Mouse (Mus musculus): ENCODE measurements around the gene Atg16l1. TPM values are rescaled to one million over a fixed set of nuclear protein-coding genes. Genes with fewer than 3 reads are reported as not detected.

Gene Atg16l1
- total and polyA plus RNA-seq, 2 experiments from 2014 or later = 54.2 to 72.9 TPM

GRCm38 (mm10) chr1:87734153-87734552 lies 21.5 kb upstream of the Atg16l1 start:
- no peak for TF ChIP-seq CTCF (IDR thresholded peaks at IDR 0.05; ENCODE audit: low read depth)
- no peak for ATAC-seq
- WGBS = 82% methylated on average over 3 of the region's 3 CpGs

GRCm38 (mm10) chr1:87740584-87741290 lies 14.9 kb upstream of the Atg16l1 start:
- no peak overlapping the region for H3K9ac ChIP-seq (replicated peaks; ENCODE audit: low read length)

More at GRCm38 (mm10) chr1:87734153-87734552, 21.5 kb upstream of the Atg16l1 start:
- Histone ChIP-seq H3K4me1 (ENCODE audit: insufficient read depth, low read length) (no peaks in the 10 kb centered on the region), H3K4me2 (ENCODE audit: low read depth, low read length) (no peak overlapping the region), H3K4me3 (ENCODE audit: low read length) (no peak overlapping the region), H3K36me3 (ENCODE audit: insufficient read depth, low read length) (no peaks in the 10 kb centered on the region), H3K9ac (replicated peaks; ENCODE audit: low read length) (no peak overlapping the region), H3K27ac (no peak overlapping the region), H3K27me3 (ENCODE audit: insufficient read depth, low read length) (no peaks in the 10 kb centered on the region), H3K9me3 (ENCODE audit: low read length) (no peaks in the 10 kb centered on the region)
- DNase-seq (ENCODE audit: low spot score) = no peak

GRCm38 (mm10) chr1:87749360-87749973 lies 6.2 kb upstream of the Atg16l1 start:
- DNase-seq (ENCODE audit: low spot score) = no peak
- H3K4me2 ChIP-seq (ENCODE audit: low read depth, low read length) = no peak overlapping the region
- ATAC-seq = no peak
- no peaks in the 10 kb centered on the region for H3K9me3 ChIP-seq (ENCODE audit: low read length)
- H3K36me3 ChIP-seq (ENCODE audit: insufficient read depth, low read length) = no peaks in the 10 kb centered on the region
- H3K27me3 ChIP-seq (ENCODE audit: insufficient read depth, low read length) = 0 out of 2 replicates have a peak, but pooled peaks cover 5% of the 10 kb centered on the region
- H3K27ac ChIP-seq = no peak overlapping the region
- no peak overlapping the region for H3K9ac ChIP-seq (replicated peaks; ENCODE audit: low read length)
- no peak overlapping the region for H3K4me3 ChIP-seq (ENCODE audit: low read length)
- TF ChIP-seq CTCF (IDR thresholded peaks at IDR 0.05; ENCODE audit: low read depth) = no peak
- no peaks in the 10 kb centered on the region for H3K4me1 ChIP-seq (ENCODE audit: insufficient read depth, low read length)

More at GRCm38 (mm10) chr1:87740584-87741290, 14.9 kb upstream of the Atg16l1 start:
- Histone ChIP-seq H3K4me3 (ENCODE audit: low read length) (no peak overlapping the region), H3K36me3 (ENCODE audit: insufficient read depth, low read length) (no peaks in the 10 kb centered on the region), H3K4me1 (ENCODE audit: insufficient read depth, low read length) (no peaks in the 10 kb centered on the region), H3K9me3 (ENCODE audit: low read length) (no peaks in the 10 kb centered on the region), H3K4me2 (ENCODE audit: low read depth, low read length) (no peak overlapping the region), H3K27me3 (ENCODE audit: insufficient read depth, low read length) (no peaks in the 10 kb centered on the region), H3K27ac (no peak overlapping the region)
- no peak for DNase-seq (ENCODE audit: low spot score)
- WGBS = 76% methylated on average over 6 of the region's 6 CpGs
- 0 out of 2 replicates have a peak, but pooled peaks have one; percentile 18 for TF ChIP-seq CTCF (IDR thresholded peaks at IDR 0.05; ENCODE audit: low read depth)
- ATAC-seq = no peak

- no peak for TF ChIP-seq CTCF (IDR thresholded peaks at IDR 0.05; ENCODE audit: low read depth)
- no peaks in the 10 kb centered on the region for H3K4me1 ChIP-seq (ENCODE audit: insufficient read depth, low read length)
- no peak for ATAC-seq
- WGBS = 93% methylated on average over 3 of the region's 3 CpGs
- no peaks in the 10 kb centered on the region for H3K9me3 ChIP-seq (ENCODE audit: low read length)
- H3K4me3 ChIP-seq (ENCODE audit: low read length) = no peak overlapping the region
- H3K27ac ChIP-seq = no peak overlapping the region
- DNase-seq (ENCODE audit: low spot score) = no peak
- H3K4me2 ChIP-seq (ENCODE audit: low read depth, low read length) = no peak overlapping the region
- no peak overlapping the region for H3K9ac ChIP-seq (replicated peaks; ENCODE audit: low read length)
- H3K36me3 ChIP-seq (ENCODE audit: insufficient read depth, low read length) = peaks cover 67% of the 10 kb centered on the region
- H3K27me3 ChIP-seq (ENCODE audit: insufficient read depth, low read length) = no peaks in the 10 kb centered on the region
Measured at GRCm38 (mm10) chr1:87763821-87764220, 8.2 kb downstream of the Atg16l1 start.

GRCm38 (mm10) chr1:87765741-87766140 lies 10.1 kb downstream of the Atg16l1 start:
- H3K27ac ChIP-seq = no peak overlapping the region
- no peaks in the 10 kb centered on the region for H3K4me1 ChIP-seq (ENCODE audit: insufficient read depth, low read length)
- ATAC-seq (no peak), DNase-seq (ENCODE audit: low spot score) (no peak)
- H3K4me2 ChIP-seq (ENCODE audit: low read depth, low read length) = no peak overlapping the region
- H3K27me3 ChIP-seq (ENCODE audit: insufficient read depth, low read length) = no peaks in the 10 kb centered on the region
- H3K4me3 ChIP-seq (ENCODE audit: low read length) = no peak overlapping the region
- TF ChIP-seq CTCF (IDR thresholded peaks at IDR 0.05; ENCODE audit: low read depth) = no peak
- peaks cover 75% of the 10 kb centered on the region for H3K36me3 ChIP-seq (ENCODE audit: insufficient read depth, low read length)
- H3K9me3 ChIP-seq (ENCODE audit: low read length) = no peaks in the 10 kb centered on the region
- 90% methylated on average over 2 of the region's 2 CpGs for WGBS
- no peak overlapping the region for H3K9ac ChIP-seq (replicated peaks; ENCODE audit: low read length)

- WGBS = 89% methylated on average over 3 of the region's 3 CpGs
- H3K4me2 ChIP-seq (ENCODE audit: low read depth, low read length) = no peak overlapping the region
- no peak overlapping the region for H3K9ac ChIP-seq (replicated peaks; ENCODE audit: low read length)
- DNase-seq (ENCODE audit: low spot score) (no peak), ATAC-seq (no peak)
- no peaks in the 10 kb centered on the region for H3K9me3 ChIP-seq (ENCODE audit: low read length)
- no peak overlapping the region for H3K27ac ChIP-seq
- H3K27me3 ChIP-seq (ENCODE audit: insufficient read depth, low read length) = no peaks in the 10 kb centered on the region
- peak; percentile 60 for TF ChIP-seq CTCF (IDR thresholded peaks at IDR 0.05; ENCODE audit: low read depth)
- no peak overlapping the region for H3K4me3 ChIP-seq (ENCODE audit: low read length)
- H3K4me1 ChIP-seq (ENCODE audit: insufficient read depth, low read length) = no peaks in the 10 kb centered on the region
- peaks cover 80% of the 10 kb centered on the region for H3K36me3 ChIP-seq (ENCODE audit: insufficient read depth, low read length)
Measured at GRCm38 (mm10) chr1:87766233-87766632, 10.6 kb downstream of the Atg16l1 start.

- no peak for TF ChIP-seq CTCF (IDR thresholded peaks at IDR 0.05; ENCODE audit: low read depth)
- H3K4me2 ChIP-seq (ENCODE audit: low read depth, low read length) = no peak overlapping the region
- no peaks in the 10 kb centered on the region for H3K27me3 ChIP-seq (ENCODE audit: insufficient read depth, low read length)
- no peak overlapping the region for H3K4me3 ChIP-seq (ENCODE audit: low read length)
- H3K36me3 ChIP-seq (ENCODE audit: insufficient read depth, low read length) = peaks cover 70% of the 10 kb centered on the region
- ATAC-seq (no peak), DNase-seq (ENCODE audit: low spot score) (no peak)
- 96% methylated on average over 2 of the region's 2 CpGs for WGBS
- no peak overlapping the region for H3K27ac ChIP-seq
- H3K9ac ChIP-seq (replicated peaks; ENCODE audit: low read length) = no peak overlapping the region
- no peaks in the 10 kb centered on the region for H3K9me3 ChIP-seq (ENCODE audit: low read length)
- H3K4me1 ChIP-seq (ENCODE audit: insufficient read depth, low read length) = no peaks in the 10 kb centered on the region
Measured at GRCm38 (mm10) chr1:87769263-87769662, 13.6 kb downstream of the Atg16l1 start.

Measured in hindbrain, postnatal 0 days (tissue).